Mouse (Mus musculus) CD4-positive, CD25-positive, alpha-beta regulatory T cell, adult 2 months (primary cell): ENCODE measurements at regions not wholly inside any gene's neighbourhood (a gene's known extent, or its start where the extent isn't known, plus 50 kb on each side); places are given as distances from the start of the nearest gene placed in this dataset.
A peak's percentile ranks its signal among the peaks of the same experiment; 100 is the strongest.

Experiments used
- DNase-seq: peaks from one replicate; pipeline ENCODE4 v3.0.0-alpha.2; 2012; ENCODE audit warnings: low read depth, low spot score

DNA sequence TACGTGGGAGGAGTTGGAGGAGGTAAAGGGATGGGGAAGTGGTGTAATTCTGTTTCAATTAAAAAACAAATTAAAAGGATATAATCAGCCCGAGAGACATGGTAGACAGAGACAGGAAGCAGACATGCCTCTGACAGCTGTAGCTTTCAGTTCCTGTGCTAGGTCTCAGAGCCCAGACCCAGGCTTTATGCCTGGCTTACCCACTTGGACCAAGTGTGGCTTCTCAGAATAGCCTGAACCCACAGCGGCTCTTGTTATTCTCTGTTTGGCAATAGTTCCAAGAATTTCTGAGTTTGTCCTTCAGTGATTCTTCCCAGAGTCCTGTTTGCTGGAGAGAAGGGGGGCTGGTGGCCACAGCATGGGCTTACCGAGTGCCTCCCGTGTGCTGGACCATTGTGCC is 182.4 kb downstream of the Pten start:
- no peak for DNase-seq

- DNase-seq: no peak
Measured at GRCm38 (mm10) chr19:32940806-32941205, 183.5 kb downstream of the Pten start.

DNA sequence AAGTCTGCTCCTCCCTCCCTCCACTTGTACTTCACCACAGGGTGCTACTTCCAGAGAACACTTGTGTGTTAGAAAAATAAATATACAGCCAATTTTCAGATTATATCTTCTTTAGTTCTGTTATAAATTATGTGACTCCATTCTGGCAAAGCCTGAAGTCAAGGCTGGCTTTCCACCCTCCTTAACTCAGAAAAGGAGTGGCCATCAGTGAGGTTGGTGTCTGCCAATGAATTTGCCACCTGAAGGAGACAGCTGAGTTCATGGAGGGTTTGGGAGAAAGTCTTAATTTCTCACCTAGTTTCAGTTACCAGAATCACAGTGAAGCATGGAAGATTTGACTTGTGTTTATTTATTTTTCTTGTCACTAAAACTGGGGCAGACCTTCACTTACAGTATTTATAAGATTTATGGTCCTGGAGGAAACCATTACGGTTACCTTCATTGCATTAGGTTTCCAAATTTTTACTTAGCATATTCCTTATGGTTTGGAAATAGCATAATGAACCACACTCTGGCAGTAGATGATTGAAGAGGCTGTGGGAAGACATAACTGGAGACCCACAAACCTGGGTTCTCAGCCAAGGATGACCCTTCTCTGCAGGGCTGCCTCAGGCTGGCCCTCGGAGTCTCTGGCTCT is 186.4 kb downstream of the Pten start:
- DNase-seq: no peak

GRCm38 (mm10) chr19:32947081-32947855 is 190.0 kb downstream of the Pten start:
- DNase-seq: no peak

DNA sequence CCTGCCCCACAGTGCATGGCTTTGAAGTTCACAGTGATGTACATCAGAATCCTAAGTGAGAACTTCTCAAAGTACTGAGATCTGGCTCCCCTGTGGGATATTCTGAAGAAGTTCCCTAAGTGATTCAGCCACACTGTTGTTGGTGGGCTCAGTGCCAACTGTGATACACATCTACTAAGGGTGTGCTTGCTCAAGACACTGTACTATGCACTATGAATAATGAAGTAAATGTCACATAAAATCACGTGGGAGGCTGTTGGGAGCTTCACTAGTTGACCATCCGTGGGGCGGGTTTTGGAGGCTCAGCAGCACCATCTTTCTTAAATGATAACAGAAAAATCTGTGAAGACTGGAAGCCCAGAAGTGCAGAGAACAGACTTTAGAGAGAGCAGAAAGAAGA is 193.0 kb downstream of the Pten start:
- no peak for DNase-seq

DNA sequence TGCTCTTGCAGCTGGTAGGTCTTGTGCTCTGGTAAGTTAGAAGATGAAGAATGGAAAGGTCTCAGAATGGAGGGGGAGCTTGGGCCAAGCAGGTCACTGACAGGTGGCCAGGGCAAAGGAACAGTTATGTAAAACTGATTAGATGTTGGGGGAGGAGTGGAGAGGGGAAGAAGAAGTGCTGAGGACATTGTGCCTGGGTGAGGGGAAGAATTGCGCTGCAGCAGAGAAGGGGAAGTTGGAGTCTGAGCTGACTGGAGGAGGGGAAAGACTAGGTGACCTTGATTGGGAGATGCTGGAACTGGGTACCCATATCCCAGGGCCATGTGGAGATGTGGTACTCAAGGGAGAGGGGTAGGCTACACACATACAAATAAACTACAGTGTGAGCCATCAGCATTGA is 193.5 kb downstream of the Pten start:
- DNase-seq: no peak

DNA sequence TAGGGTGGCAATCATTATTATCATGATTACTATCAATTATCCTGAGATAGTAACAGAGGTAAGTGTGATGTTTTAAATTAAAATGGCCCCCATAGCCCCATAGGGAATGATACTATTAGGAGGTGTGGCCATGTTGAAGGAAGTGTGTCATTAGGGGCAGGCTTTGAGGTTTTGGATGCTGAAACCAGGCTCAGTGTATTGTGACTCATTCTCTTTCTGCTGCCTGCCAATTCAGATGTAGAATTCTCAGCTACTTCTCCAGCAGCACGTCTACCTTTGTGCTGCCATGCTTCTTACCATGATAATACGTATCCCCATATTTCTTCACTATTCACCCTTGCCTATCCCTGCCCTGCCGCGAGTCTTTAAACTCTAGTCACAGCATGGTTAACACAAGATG is 195.1 kb downstream of the Pten start:
- DNase-seq: no peak

- peak; percentile 60 for DNase-seq
Measured at GRCm38 (mm10) chr19:32952928-32953687, 195.8 kb downstream of the Pten start.

- peak; percentile 70 for DNase-seq
Measured at GRCm38 (mm10) chr19:32954001-32954605, 196.8 kb downstream of the Pten start.

DNA sequence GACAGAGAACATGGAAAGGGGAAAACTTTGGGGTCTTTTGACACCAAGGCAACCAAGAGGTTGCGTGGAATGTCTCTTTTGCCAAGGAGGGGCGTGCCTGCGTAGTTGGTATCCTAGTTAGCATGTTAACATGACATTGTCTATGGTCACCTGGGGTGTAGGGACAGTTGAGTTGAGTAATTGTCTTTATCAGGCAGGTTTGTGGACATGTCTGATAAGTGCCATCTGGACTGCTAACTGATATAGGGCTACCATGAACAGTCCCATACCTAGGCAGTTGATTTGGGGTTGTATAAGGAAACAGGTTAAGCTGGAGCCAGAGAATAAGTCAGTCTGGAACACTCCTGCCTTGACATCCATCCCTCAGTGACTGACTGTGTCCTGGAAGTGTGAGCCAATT is 197.6 kb downstream of the Pten start:
- DNase-seq: no peak

- DNase-seq: peak; percentile 49
Measured at GRCm38 (mm10) chr19:32956143-32956915, 199.0 kb downstream of the Pten start.

DNA sequence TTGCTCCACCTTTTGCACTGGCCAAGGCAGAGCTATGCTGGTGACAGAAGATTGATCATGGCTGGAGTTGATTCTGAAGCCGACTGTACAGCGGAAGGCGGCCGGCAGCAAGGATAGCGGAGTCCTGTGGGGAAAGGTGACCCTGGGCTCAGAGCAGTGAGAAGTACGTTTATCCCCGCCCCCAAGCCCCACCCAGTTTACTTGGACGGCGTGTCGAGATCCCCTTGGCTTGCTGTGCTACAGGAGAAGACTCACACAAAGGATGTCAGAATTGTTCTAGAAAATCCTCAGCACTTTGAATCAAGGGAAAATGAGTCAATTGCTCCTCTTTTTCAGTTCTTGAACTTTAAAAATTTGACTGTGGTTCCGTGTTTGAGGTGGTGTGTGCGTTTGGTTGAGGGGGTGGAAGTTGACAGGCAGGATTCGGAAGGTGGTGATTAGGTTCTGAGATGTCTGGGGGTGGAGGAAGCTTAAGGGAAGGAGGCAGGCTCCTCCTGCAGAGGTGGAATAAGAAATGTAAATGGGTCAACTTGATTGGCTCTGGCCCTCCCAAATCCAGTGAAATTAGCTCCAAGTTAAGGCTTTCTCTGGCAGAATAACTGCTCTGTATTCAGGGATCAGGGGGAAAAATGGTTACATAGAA is 199.7 kb downstream of the Pten start:
- DNase-seq: peak; percentile 48

DNA sequence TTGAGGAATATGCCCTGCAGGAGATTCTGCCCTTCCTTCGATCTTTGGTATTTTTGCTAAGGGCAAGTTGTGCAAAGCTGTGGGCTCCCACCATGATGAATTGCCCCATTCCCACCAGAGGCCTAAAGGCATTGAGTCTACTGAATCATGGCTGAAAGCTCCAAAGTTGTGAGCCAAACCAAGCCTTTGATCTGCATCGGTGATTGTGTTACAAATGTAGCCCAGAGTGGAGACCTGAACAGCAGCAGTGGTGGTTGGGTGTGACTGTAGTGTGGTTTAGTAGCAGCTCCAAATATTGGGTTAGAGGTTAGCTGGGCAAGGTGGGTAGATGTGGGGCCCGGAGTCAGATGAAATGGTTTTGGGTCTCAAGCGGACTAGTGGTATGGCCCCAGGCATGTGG is 201.0 kb downstream of the Pten start:
- DNase-seq: no peak

- no peak for DNase-seq
Measured at GRCm38 (mm10) chr19:32958791-32959190, 201.5 kb downstream of the Pten start.

- DNase-seq: no peak
Measured at GRCm38 (mm10) chr19:32959844-32960195, 202.5 kb downstream of the Pten start.

- peak; percentile 26 for DNase-seq
Measured at GRCm38 (mm10) chr19:32960196-32960947, 203.1 kb downstream of the Pten start.

DNA sequence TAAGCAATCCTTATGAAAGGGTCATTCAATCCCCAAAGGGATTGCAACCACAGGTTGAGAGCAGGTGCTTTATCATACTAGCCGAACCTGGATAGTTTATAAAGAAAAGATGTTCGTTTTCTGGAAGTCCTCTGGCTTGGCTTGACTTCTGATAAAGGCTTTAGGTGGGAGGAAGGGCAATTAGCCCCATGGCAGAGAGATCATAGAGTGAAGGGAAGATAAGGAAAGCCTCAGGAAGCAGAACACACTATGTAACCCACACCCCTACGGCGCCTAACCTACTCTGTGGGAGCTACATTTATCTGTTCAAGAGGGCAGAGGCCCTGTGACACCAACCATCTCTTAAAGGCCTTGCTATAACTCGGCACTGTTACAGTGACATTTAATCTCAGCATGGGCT is 204.2 kb downstream of the Pten start:
- no peak for DNase-seq

- DNase-seq: peak; percentile 49
Measured at GRCm38 (mm10) chr19:32963983-32964382, 206.7 kb downstream of the Pten start.

GRCm38 (mm10) chr19:32965488-32965887 is 208.2 kb downstream of the Pten start:
- no peak for DNase-seq

DNA sequence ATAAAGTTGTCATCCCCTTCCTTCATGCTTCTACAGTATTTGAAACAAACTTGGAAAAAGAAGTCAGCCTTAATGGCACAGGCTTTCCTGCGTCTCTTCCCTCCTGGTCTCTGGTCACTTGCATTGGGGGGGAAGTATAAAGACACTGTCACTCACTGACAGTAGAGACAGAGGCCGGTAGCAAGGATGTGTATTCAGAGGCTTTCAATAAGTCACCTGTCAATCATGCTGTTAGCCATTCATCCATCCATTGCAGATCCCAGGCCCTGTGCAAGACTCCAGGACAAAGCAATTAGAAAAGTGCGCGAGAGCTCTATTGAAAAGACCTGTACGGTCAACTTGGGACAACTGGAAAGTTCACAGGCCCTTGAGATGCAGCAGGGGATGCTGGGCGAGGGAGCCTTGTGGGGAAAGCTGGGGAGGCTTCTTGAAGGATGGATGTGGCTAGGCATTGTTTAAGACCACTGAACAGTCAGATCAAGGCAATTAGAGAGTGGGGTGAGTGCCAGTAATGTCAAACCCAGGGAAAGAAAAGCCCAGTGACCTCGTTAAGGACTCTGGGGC is 212.0 kb downstream of the Pten start:
- DNase-seq: no peak
